Mouse (Mus musculus): Measurements from ENCODE around the gene Zfp94.

- TF ChIP-seq CTCF (IDR thresholded peaks at IDR 0.05; ENCODE audit: low read depth) (no peak), EP300 (IDR thresholded peaks at IDR 0.05; ENCODE audit: low read depth) (no peak)
Observed at GRCm38 (mm10) chr7:24299823-24300481, 16.5 kb downstream of the Zfp94 start.

Data from liver, embryonic 14.5 days (tissue).